Mouse (Mus musculus) lung, embryonic 14.5 days (tissue): ENCODE results near the gene Immp2l. TPM values are rescaled to one million over a fixed set of nuclear protein-coding genes. Genes with fewer than 3 reads are reported as not detected.
A peak's percentile ranks its signal among the peaks of the same experiment; 100 is the strongest.

ENCODE experiments used
- ATAC-seq: fragments of 200-750 bp; cut with Nextera tagmentation; 2 replicates; pipeline ENCODE4 v1.8.0; 2017; ENCODE audit warnings: mild to moderate bottlenecking, moderate TSS enrichment, moderate library complexity; ENCODE audit not compliant: insufficient read depth
- DNase-seq: peaks from one replicate; pipeline ENCODE4 v3.0.0-alpha.2; 2015
- H3K27ac ChIP-seq: fragments of 300-500 bp; sonication (generic); 2 replicates; pipeline ENCODE4 v1.5.1; 2014; ENCODE audit warnings: low read depth, mild to moderate bottlenecking, moderate library complexity
- H3K27me3 ChIP-seq: fragments of 300-500 bp; sonication (generic); 2 replicates; pipeline ENCODE4 v1.6.1; 2014; ENCODE audit warnings: low read length, control low read depth; ENCODE audit not compliant: insufficient read depth
- H3K36me3 ChIP-seq: fragments of 300-500 bp; sonication (generic); 2 replicates; pipeline ENCODE4 v1.6.1; 2014; ENCODE audit warnings: control low read depth; ENCODE audit not compliant: insufficient read depth
- H3K4me1 ChIP-seq: fragments of 300-500 bp; sonication (generic); 2 replicates; pipeline ENCODE4 v1.6.1; 2014; ENCODE audit warnings: antibody characterized with exemption, control low read depth; ENCODE audit not compliant: insufficient read depth
- H3K4me2 ChIP-seq: fragments of 300-500 bp; sonication (generic); 2 replicates; pipeline ENCODE4 v1.6.1; 2014; ENCODE audit warnings: mild to moderate bottlenecking
- H3K4me3 ChIP-seq: fragments of 300-500 bp; sonication (generic); 2 replicates; pipeline ENCODE4 v1.5.1; 2014; ENCODE audit warnings: low read depth, low read length
- H3K9ac ChIP-seq: fragments of 300-500 bp; sonication (generic); 2 replicates; pipeline ENCODE4 v1.6.1; 2014
- H3K9me3 ChIP-seq: fragments of 300-500 bp; sonication (generic); 2 replicates; pipeline ENCODE4 v1.6.1; 2016; ENCODE audit warnings: low read depth, low read length, control low read depth
- CTCF ChIP-seq: IDR thresholded peaks from 2 replicates; pipeline ENCODE4 v1.5.1; 2016; ENCODE audit warnings: antibody characterized with exemption, low read depth
- WGBS: fragments of 180-500 bp; shearing (Covaris S2); extraction: QIAGEN DNeasy Blood & Tissue Kit; methylation state at CpG from one replicate; pipeline ENCODE4 v1.1.7; 2014; 5-methylcytosine and 5-hydroxymethylcytosine counted together
- polyA plus RNA-seq: library from polyadenylated mRNA; unstranded; fragments of >200 nt; fragmentation: Nextera tagmentation; extraction: Ambion mirVana; gene quantifications from 2 replicates; pipeline ENCODE4 v1.2.1, GENCODE M21; 2014

Gene Immp2l
- polyA plus RNA-seq, 1 experiment from 2014 or later: 12.5 TPM

- H3K4me3 ChIP-seq: no peak overlapping the region
- no peaks in the 10 kb centered on the region for H3K36me3 ChIP-seq
- no peaks in the 10 kb centered on the region for H3K27me3 ChIP-seq
- no peak for DNase-seq
- H3K27ac ChIP-seq: no peak overlapping the region
- H3K4me1 ChIP-seq: no peaks in the 10 kb centered on the region
- H3K9ac ChIP-seq: no peak overlapping the region
- 86% methylated on average over 3 of the region's 3 CpGs for WGBS
- no peak overlapping the region for H3K4me2 ChIP-seq
- no peak for TF ChIP-seq CTCF
- no peaks in the 10 kb centered on the region for H3K9me3 ChIP-seq
- ATAC-seq: no peak
Observed at GRCm38 (mm10) chr12:41668280-41668679, 644.4 kb downstream of the Immp2l start.

- H3K9me3 ChIP-seq: no peaks in the 10 kb centered on the region
- H3K27me3 ChIP-seq: no peaks in the 10 kb centered on the region
- H3K27ac ChIP-seq: no peak overlapping the region
- H3K9ac ChIP-seq: no peak overlapping the region
- no peak for DNase-seq
- H3K4me3 ChIP-seq: no peak overlapping the region
- H3K36me3 ChIP-seq: no peaks in the 10 kb centered on the region
- 66% methylated on average over 1 of the region's 1 CpGs for WGBS
- no peak for ATAC-seq
- no peak overlapping the region for H3K4me2 ChIP-seq
- TF ChIP-seq CTCF: no peak
- H3K4me1 ChIP-seq: no peaks in the 10 kb centered on the region
Observed at GRCm38 (mm10) chr12:41669481-41669880, 645.6 kb downstream of the Immp2l start.

- H3K9ac ChIP-seq: no peak overlapping the region
- 25% methylated on average over 2 of the region's 2 CpGs for WGBS
- DNase-seq: no peak
- no peaks in the 10 kb centered on the region for H3K9me3 ChIP-seq
- H3K27ac ChIP-seq: no peak overlapping the region
- H3K4me3 ChIP-seq: no peak overlapping the region
- H3K4me2 ChIP-seq: no peak overlapping the region
- H3K4me1 ChIP-seq: no peaks in the 10 kb centered on the region
- H3K36me3 ChIP-seq: no peaks in the 10 kb centered on the region
- no peak for TF ChIP-seq CTCF
- no peak for ATAC-seq
- no peaks in the 10 kb centered on the region for H3K27me3 ChIP-seq
Observed at GRCm38 (mm10) chr12:41674861-41675260, 651.0 kb downstream of the Immp2l start.

DNA sequence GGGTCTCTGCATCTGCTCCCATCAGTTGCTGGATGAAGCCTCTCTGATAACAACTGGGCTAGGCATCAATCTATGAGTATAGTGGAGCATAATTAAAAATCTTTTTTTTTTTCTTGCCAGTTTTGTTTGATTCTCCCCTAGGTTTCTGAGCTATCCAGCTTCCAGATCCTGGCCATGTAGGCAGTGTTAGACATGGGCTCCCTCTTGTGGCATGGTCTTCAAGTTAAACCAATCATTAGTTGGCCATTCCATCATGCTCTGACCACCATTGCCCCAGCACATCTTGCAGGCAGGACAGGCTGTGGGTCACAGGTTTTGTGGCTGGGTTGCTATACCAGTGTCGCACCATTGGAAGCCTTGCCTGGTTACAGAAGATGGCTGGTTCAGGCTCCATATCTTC lies 656.3 kb downstream of the Immp2l start:
- Histone ChIP-seq H3K4me1 (no peaks in the 10 kb centered on the region), H3K9me3 (no peaks in the 10 kb centered on the region), H3K4me2 (no peak overlapping the region), H3K27ac (no peak overlapping the region), H3K4me3 (no peak overlapping the region), H3K27me3 (no peaks in the 10 kb centered on the region), H3K9ac (no peak overlapping the region), H3K36me3 (no peaks in the 10 kb centered on the region)
- WGBS: 75% methylated on average over 1 of the region's 1 CpGs
- peak; percentile 67 for TF ChIP-seq CTCF
- ATAC-seq (no peak), DNase-seq (peak; percentile 69)

DNA sequence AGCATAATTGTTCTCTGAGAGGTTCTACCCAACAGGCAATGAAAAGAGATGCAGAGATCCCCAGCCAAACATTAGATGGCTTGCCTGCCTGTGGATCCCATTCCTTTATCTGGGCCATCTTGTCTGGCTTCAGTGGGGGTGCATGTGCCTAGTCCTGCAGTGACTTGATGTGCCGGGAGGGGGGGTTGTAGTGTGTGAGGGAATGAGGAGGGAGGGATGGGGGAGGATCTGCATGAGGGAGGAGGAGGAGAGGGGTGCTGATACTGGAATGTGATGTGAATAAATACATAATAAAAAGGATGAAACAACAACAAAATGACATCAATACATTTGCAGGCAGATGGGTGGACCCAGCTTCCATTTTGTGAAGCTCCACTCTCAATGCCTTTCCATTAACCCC lies 658.3 kb downstream of the Immp2l start:
- no peaks in the 10 kb centered on the region for H3K36me3 ChIP-seq

DNA sequence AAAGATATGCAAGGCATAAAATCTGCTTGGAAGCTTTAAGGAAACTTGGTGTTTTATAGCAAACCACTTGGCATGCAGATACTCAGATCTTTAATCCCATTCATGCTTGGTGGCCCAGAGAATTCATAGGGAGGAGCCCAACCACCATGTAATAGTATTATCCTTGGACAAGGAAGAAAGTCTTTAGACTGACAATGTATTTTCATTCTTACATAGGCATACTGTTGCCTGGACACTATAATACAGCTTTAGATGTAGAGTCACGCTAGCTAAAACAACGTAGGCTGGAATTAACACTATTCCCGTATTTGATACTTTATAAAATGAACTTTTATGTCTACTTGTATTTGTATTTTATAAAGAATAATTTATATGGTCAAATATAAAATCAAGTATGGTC lies 665.9 kb downstream of the Immp2l start:
- no peak for DNase-seq
- Histone ChIP-seq H3K4me3 (no peak overlapping the region), H3K36me3 (no peaks in the 10 kb centered on the region), H3K27me3 (no peaks in the 10 kb centered on the region), H3K9ac (no peak overlapping the region), H3K4me1 (no peaks in the 10 kb centered on the region), H3K9me3 (no peaks in the 10 kb centered on the region), H3K4me2 (no peak overlapping the region), H3K27ac (no peak overlapping the region)
- no peak for TF ChIP-seq CTCF
- WGBS: 86% methylated on average over 3 of the region's 3 CpGs
- no peak for ATAC-seq

More for the DNA sequence above, 658.3 kb downstream of the Immp2l start:
- Histone ChIP-seq H3K4me3 (no peak overlapping the region), H3K27me3 (no peaks in the 10 kb centered on the region), H3K9ac (no peak overlapping the region), H3K9me3 (no peaks in the 10 kb centered on the region), H3K4me1 (no peaks in the 10 kb centered on the region), H3K27ac (no peak overlapping the region), H3K4me2 (no peak overlapping the region)
- ATAC-seq: no peak
- no peak for TF ChIP-seq CTCF
- WGBS: 53% methylated on average over 1 of the region's 1 CpGs
- no peak for DNase-seq

DNA sequence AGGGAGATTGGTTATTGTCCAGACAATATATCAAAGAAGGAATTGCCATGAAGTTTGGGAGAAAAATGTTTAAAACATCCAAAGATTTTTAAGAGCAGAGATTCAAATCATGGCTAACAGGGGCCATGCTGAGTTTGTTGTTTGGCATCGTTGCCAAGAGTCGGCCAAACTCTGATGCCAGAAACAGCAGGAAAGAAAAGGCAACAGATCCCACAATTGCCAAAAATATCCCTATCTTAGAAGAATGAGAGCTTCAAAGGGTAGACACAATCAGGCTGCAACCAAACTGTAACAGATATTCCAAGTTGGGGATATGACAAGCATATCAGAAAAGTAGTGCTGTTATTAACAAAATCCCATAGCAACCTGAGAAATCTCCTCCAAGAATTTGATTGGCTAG lies 686.7 kb downstream of the Immp2l start:
- Histone ChIP-seq H3K4me3 (no peak overlapping the region), H3K36me3 (no peaks in the 10 kb centered on the region), H3K4me1 (no peaks in the 10 kb centered on the region), H3K9me3 (no peaks in the 10 kb centered on the region), H3K27ac (no peak overlapping the region), H3K27me3 (no peaks in the 10 kb centered on the region), H3K4me2 (no peak overlapping the region), H3K9ac (no peak overlapping the region)
- TF ChIP-seq CTCF: no peak
- ATAC-seq (no peak), DNase-seq (no peak)
- WGBS: 88% methylated on average over 2 of the region's 2 CpGs

DNA sequence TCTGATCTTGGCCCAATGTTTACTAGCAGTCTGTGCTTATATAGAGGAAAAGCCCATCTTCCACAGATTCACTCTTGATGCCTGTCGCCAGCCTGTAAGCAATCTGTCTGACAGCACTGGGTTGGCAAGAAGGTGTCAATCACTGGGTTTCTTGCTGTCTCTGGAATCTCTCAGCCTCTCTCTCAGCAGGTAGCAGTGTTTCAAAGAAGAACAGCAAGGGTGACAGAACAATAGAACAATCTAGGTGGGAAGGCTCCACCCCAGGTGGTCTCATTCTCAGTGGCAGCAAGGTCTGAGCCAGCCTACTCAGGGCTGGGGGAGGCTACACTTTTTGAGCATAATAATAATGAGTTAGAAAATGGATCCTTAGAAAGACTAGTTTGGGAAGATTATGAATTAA lies 693.1 kb downstream of the Immp2l start:
- Histone ChIP-seq H3K36me3 (no peaks in the 10 kb centered on the region), H3K9me3 (no peaks in the 10 kb centered on the region), H3K4me2 (no peak overlapping the region), H3K9ac (no peak overlapping the region), H3K4me3 (no peak overlapping the region), H3K4me1 (no peaks in the 10 kb centered on the region), H3K27me3 (no peaks in the 10 kb centered on the region), H3K27ac (no peak overlapping the region)
- no peak for TF ChIP-seq CTCF
- 33% methylated on average over 1 of the region's 1 CpGs for WGBS
- ATAC-seq (no peak), DNase-seq (no peak)
